Mouse (Mus musculus) bone marrow macrophage, adult 2 months (primary cell): Measurements from ENCODE around the gene Sv2c.

Experiments used
- CTCF ChIP-seq: IDR thresholded peaks from 2 replicates; pipeline ENCODE4 v1.5.1; 2012; ENCODE audit warnings: low read depth, mild to moderate bottlenecking, low read length, moderate library complexity
- POLR2A ChIP-seq: IDR thresholded peaks from 2 replicates; pipeline ENCODE4 v1.6.1; 2012; ENCODE audit warnings: mild to moderate bottlenecking, low read depth, low read length, borderline replicate concordance

- TF ChIP-seq POLR2A (no peak), CTCF (no peak)
These were observed 3.3 kb downstream of the Sv2c start for GRCm38 (mm10) chr13:96129081-96129480.
